Mouse (Mus musculus) forebrain, embryonic 10.5 days (tissue): ENCODE measurements around the gene Coro2b. TPM values are rescaled to one million over a fixed set of nuclear protein-coding genes. Genes with fewer than 3 reads are reported as not detected.

Experiments used
- DNase-seq: peaks from one replicate; pipeline ENCODE4 v3.0.0-alpha.2; 2017; ENCODE audit warnings: low spot score; ENCODE audit errors: extremely low spot score
- H3K27ac ChIP-seq: fragments of 300-500 bp; sonication (generic); 2 replicates; pipeline ENCODE4 v1.5.1; 2016; ENCODE audit warnings: mild to moderate bottlenecking
- H3K27me3 ChIP-seq: fragments of 300-500 bp; sonication (generic); 2 replicates; pipeline ENCODE4 v1.6.1; 2016; ENCODE audit warnings: mild to moderate bottlenecking; ENCODE audit not compliant: poor library complexity, severe bottlenecking
- H3K36me3 ChIP-seq: fragments of 300-500 bp; sonication (generic); replicated peaks from 2 replicates; pipeline ENCODE4 v1.6.1; 2016; ENCODE audit warnings: mild to moderate bottlenecking, moderate library complexity
- H3K4me1 ChIP-seq: fragments of 300-500 bp; sonication (generic); 2 replicates; pipeline ENCODE4 v1.6.1; 2016
- H3K4me3 ChIP-seq: fragments of 300-500 bp; sonication (generic); 2 replicates; pipeline ENCODE4 v1.5.1; 2016; ENCODE audit warnings: mild to moderate bottlenecking, moderate library complexity
- H3K9me3 ChIP-seq: fragments of 300-500 bp; sonication (generic); 2 replicates; pipeline ENCODE4 v1.6.1; 2016; ENCODE audit warnings: mild to moderate bottlenecking, moderate library complexity
- WGBS: fragments of 180-500 bp; shearing (Covaris S2); methylation state at CpG from one replicate; pipeline ENCODE4 v1.1.7; 2016; 5-methylcytosine and 5-hydroxymethylcytosine counted together
- polyA plus RNA-seq: library from polyadenylated mRNA; unstranded; fragments of >200 nt; fragmentation: Nextera tagmentation; extraction: Ambion mirVana; gene quantifications from 2 replicates; pipeline ENCODE4 v1.2.1, GENCODE M21; 2016

Coro2b gene
- polyA plus RNA-seq, 1 experiment from 2014 or later = 9.7 TPM

DNA sequence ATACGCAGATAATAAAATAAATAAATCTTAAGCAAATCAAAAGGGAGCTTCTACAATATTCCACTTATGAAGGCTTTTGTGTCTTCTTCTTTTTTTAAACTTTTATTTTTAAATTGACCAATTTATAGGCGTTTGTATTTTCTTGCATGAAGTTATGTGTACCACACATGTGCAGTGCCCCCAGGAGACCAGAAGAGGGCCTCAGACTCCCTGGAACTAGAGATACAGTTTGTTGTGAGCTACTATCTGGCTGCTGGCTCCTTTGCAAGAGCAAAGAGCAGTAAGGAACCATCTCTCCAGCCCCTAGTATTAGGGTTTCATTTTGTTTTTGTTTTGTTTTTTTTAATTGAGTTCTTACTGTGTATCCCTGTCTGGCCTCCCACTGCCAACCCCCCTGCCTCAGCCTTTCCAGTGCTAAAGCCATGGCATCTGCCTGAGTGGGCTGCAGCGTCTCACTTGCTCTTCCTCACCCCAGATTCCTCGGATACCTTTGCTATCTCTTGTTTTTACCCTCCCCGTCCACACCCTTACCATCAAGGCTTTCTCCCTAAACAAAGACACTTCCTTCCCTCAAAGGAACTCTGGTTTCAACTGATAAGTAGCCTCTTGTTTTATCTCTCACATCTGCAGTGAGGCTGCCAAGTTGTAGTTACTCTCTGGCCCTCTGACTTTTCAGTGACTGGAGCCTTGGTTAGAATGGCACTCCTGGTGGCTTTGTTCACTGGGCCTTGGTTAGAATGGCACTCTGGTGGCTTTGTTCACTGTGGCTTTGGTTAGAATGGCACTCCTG, 129.3 kb downstream of the Coro2b start:
- Histone ChIP-seq H3K4me3 (no peak overlapping the region), H3K9me3 (no peaks in the 10 kb centered on the region), H3K36me3 (no peaks in the 10 kb centered on the region), H3K27ac (no peak overlapping the region), H3K4me1 (no peaks in the 10 kb centered on the region), H3K27me3 (no peaks in the 10 kb centered on the region)
- WGBS = 82% methylated on average over 5 of the region's 5 CpGs
- DNase-seq = no peak

DNA sequence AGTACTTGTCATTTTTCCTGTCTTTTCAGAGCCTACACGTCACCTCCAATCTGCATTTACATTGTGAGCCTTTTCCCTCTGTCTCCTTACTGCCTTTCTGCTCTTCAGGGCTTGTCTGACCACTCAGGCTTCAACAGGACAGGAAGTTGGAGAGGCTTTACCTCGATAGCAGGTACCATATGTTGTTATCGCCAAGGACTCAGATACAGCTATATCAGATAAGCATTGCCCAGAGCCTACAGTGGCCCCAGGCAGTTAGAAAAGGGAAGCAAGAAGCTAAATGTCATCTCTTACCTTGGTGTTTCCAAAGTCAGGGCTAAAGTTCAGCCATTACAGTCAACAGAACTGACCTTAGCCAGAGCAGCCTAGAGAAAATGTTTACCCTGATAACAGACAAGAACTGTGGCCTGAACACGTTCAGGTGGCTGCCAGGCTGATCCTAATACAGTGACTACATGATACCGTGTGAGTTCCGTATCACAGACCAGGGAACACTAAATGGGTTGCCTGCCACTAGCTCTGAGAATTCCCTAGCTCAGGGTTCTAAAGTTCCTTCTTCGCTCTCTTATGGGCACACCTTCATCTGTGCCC, 130.3 kb downstream of the Coro2b start:
- Histone ChIP-seq H3K4me3 (no peak overlapping the region), H3K27me3 (no peaks in the 10 kb centered on the region), H3K36me3 (no peaks in the 10 kb centered on the region), H3K9me3 (no peaks in the 10 kb centered on the region), H3K27ac (no peak overlapping the region), H3K4me1 (peaks cover 3% of the 10 kb centered on the region)
- WGBS = 90% methylated on average over 7 of the region's 7 CpGs
- no peak for DNase-seq

DNA sequence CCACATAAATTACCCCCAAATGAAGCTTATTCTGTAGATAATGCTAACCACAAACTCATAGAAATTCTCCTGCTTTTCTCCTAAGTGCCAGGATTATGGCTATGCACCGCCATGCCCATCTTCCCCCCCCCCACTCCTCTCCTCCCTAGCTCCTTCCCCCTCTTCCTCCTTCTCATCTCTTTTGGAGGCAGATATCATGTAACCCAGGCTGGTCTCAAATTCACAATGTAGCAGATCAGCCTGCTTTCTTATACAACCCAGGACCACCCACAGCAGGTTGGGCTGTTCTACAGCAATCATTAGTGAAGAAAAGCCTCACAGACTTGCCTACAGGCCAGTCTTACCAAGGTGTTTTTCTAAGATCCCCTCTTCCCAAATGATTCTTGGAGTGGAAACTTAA, 135.3 kb downstream of the Coro2b start:
- peaks cover 15% of the 10 kb centered on the region for H3K4me1 ChIP-seq
- H3K9me3 ChIP-seq = no peaks in the 10 kb centered on the region
- WGBS = 90% methylated on average over 1 of the region's 1 CpGs
- H3K4me3 ChIP-seq = no peak overlapping the region
- H3K27me3 ChIP-seq = no peaks in the 10 kb centered on the region
- DNase-seq = no peak
- no peak overlapping the region for H3K27ac ChIP-seq
- no peaks in the 10 kb centered on the region for H3K36me3 ChIP-seq

DNA sequence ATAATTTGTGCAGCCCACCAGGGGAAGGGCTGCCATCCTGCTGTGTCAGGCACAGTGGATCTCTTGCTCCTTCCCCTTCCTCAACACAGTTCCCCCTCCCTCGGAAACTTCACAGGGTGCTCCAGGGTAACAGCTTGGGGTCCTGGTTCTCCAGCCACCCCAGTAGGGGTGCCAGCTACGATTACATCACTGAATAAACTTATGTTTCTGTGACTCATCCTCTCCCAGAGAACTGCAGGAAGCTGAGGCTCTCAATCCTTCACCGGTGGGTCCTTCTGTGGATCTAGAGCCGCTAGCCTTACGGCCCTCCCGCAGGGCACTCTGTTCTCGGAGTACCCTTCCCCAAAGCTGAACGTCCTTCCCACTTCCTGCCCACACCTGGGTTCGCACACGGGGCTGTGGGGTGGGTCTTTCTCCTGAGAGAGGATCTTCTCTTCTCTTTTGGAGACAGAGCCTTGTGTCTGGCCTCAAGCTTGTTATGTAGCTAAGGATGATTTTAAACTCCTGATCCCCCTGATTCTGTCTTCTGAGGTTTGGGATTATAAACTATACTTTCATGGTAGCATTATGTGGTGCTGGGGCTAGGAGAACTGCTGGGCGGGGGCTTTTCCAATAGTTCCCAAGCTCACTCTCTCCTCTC, 136.2 kb downstream of the Coro2b start:
- H3K36me3 ChIP-seq = no peaks in the 10 kb centered on the region
- no peak overlapping the region for H3K4me3 ChIP-seq
- H3K27me3 ChIP-seq = no peaks in the 10 kb centered on the region
- no peaks in the 10 kb centered on the region for H3K9me3 ChIP-seq
- peaks cover 15% of the 10 kb centered on the region for H3K4me1 ChIP-seq
- WGBS = 73% methylated on average over 11 of the region's 11 CpGs
- no peak for DNase-seq
- no peak overlapping the region for H3K27ac ChIP-seq

DNA sequence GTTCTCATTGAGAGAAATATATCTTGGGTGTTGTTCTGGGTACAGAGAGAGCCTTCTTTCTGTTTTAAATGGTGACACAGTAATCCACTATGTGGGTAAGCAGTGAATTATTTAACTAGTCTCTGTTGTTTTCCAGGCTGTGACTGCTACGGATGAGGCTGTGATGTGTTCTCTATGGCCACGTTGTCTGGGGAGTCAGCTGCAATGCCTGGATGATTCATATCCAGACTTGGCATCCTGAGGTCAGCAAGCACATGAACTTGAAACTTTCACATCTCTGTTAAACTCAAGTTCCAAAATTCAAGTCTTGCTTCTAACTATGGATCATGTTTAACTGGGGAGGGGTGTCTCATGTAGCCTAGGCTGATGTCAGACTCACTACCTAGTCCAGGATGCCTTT, 142.7 kb downstream of the Coro2b start:
- no peaks in the 10 kb centered on the region for H3K4me1 ChIP-seq
- no peaks in the 10 kb centered on the region for H3K9me3 ChIP-seq

DNA sequence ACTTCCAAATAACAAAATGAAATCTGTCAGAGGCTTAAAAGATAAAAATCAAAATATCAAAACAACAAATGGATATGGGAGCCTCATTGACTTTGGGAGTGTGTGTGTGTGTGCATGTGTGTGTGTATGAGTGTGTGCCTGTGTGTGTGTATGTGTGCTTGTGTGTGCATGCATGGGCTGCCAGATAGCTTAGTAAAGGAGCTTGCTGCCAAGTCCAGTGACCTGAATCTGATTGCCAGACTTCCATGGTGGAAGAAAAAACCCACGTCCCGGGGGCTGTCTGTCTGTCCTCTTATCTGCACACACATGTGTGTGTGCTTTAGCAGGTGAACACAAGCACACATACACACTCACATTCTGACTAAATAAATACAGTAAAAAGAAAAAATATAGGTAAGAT, 143.3 kb downstream of the Coro2b start:
- Histone ChIP-seq H3K9me3 (no peaks in the 10 kb centered on the region), H3K36me3 (no peaks in the 10 kb centered on the region), H3K4me1 (no peaks in the 10 kb centered on the region), H3K4me3 (no peak overlapping the region), H3K27ac (no peak overlapping the region), H3K27me3 (no peaks in the 10 kb centered on the region)
- 80% methylated on average over 2 of the region's 2 CpGs for WGBS
- no peak for DNase-seq

More for the DNA sequence above, 142.7 kb downstream of the Coro2b start:
- H3K27me3 ChIP-seq = no peaks in the 10 kb centered on the region
- no peak overlapping the region for H3K27ac ChIP-seq
- H3K36me3 ChIP-seq = no peaks in the 10 kb centered on the region
- H3K4me3 ChIP-seq = no peak overlapping the region
- DNase-seq = no peak
- WGBS = 77% methylated on average over 2 of the region's 2 CpGs

DNA sequence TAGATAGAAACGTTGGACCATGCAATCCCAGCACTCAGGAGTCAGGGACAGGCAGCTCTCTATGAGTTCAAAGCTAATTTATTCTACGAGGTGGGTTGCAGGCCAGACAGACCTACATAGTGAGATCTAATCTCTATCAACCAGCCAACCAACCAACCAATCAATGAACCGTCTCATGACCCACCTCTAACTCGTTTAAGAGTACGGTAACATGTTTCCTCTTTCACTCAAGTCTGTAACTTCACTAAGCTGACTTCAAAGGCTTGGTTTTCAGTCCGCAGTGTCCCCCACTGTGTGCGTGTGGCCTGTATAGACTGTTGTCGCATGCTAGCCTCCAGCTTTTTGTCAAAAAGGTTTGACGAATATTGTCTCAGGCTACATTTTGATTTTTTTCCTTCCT, 147.1 kb downstream of the Coro2b start:
- WGBS = 75% methylated on average over 9 of the region's 9 CpGs
- Histone ChIP-seq H3K9me3 (no peaks in the 10 kb centered on the region), H3K27me3 (no peaks in the 10 kb centered on the region), H3K36me3 (no peaks in the 10 kb centered on the region), H3K27ac (no peak overlapping the region), H3K4me3 (no peak overlapping the region), H3K4me1 (peaks cover 3% of the 10 kb centered on the region; the same call in 1 of the 2 replicates)
- DNase-seq = no peak

DNA sequence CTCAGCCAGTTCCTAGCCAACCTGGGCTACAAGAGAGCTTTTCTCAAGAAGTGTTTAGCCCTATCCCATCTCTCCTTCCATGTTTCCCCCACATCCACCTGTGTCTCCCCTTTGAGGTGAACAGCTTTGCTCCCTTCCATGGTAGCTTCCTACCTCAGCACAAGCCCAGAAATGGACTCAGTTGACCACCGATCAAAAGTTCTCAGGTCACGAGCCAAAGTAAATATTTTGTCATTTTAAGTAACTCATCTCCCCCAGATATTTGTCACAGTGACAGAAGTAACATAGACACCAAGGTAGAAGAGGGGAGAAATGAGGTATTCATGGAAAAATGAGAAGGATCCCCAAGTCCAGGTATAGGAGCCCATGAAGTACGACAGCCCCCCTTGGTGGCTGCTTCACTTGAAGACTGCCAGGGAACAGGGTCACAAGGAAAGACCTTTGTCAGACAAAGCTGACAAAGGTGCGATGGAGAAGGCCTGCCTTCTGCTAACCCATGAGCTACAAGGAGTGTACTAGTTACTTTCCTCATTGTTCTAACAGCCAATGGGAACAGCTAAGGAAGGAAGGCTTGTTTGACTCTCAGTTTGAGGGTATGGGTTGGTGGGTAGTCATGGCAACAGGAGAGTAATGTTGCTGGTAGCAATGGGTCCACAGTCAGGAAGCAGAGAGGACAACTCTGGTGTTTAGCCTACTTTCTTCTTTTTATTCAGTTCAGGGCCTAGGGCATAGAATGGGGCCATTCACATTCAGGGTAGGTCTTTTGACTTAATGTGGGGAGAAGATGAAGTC, 150.9 kb downstream of the Coro2b start:
- WGBS = 94% methylated on average over 4 of the region's 4 CpGs
- H3K27ac ChIP-seq = no peak overlapping the region
- peaks cover 12% of the 10 kb centered on the region; the same call in 1 of the 2 replicates for H3K4me1 ChIP-seq
- DNase-seq = no peak
- H3K9me3 ChIP-seq = no peaks in the 10 kb centered on the region
- no peak overlapping the region for H3K4me3 ChIP-seq
- peaks cover 4% of the 10 kb centered on the region for H3K36me3 ChIP-seq
- no peaks in the 10 kb centered on the region for H3K27me3 ChIP-seq

DNA sequence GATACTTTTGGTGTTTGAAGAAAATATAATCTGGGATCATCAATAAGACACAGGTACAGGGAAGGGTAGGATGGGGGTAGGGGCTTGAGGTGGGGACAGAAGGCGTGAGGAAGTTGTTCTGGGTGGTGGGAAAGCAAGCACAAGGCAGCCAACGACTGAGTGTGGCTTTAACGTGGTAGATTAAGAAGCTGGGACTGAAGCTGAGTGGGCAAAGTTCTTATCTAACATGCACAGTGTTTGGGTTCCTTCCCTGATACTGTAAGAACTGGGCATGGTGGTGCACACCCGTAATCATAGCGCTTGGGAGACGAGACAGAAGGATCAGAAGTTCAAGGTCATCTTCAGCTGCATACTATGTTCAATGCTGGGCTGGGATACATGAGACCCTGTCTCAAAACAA, 151.8 kb downstream of the Coro2b start:
- 92% methylated on average over 6 of the region's 6 CpGs for WGBS
- no peak overlapping the region for H3K4me3 ChIP-seq
- H3K4me1 ChIP-seq = peaks cover 15% of the 10 kb centered on the region; the same call in 1 of the 2 replicates
- no peak for DNase-seq
- H3K27me3 ChIP-seq = no peaks in the 10 kb centered on the region
- H3K36me3 ChIP-seq = peaks cover 13% of the 10 kb centered on the region
- no peak overlapping the region for H3K27ac ChIP-seq
- no peaks in the 10 kb centered on the region for H3K9me3 ChIP-seq

DNA sequence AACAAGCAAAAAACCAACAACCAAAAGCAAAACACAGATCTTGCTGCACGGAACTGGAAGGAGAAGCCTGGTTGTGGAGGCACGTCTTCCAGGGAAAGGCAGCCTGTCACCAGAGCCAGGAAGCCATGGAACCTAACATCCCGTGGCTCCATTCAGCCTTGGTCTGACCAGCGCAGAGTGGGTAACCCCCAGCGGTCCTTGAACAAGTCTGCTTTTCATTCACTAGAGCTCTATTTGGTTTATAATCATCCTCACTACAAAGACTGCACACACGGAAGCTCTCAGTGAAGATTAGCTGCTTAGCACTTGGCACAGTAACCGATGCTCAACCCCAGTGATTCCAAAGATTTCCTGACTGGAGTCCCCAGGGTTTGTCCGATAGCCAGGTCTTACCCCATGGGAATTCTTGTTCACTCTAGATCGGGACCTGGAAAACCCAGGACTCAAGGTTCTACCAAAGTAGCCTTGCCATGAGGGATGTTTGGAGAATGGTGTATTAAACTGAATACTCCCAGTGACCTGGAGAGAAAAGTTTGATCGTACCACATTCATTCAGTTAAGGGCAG, 154.2 kb downstream of the Coro2b start:
- Histone ChIP-seq H3K4me3 (no peak overlapping the region), H3K4me1 (peaks cover 15% of the 10 kb centered on the region; the same call in 1 of the 2 replicates), H3K27ac (no peak overlapping the region), H3K9me3 (no peaks in the 10 kb centered on the region), H3K36me3 (peaks cover 36% of the 10 kb centered on the region), H3K27me3 (no peaks in the 10 kb centered on the region)
- no peak for DNase-seq
- 82% methylated on average over 10 of the region's 10 CpGs for WGBS

DNA sequence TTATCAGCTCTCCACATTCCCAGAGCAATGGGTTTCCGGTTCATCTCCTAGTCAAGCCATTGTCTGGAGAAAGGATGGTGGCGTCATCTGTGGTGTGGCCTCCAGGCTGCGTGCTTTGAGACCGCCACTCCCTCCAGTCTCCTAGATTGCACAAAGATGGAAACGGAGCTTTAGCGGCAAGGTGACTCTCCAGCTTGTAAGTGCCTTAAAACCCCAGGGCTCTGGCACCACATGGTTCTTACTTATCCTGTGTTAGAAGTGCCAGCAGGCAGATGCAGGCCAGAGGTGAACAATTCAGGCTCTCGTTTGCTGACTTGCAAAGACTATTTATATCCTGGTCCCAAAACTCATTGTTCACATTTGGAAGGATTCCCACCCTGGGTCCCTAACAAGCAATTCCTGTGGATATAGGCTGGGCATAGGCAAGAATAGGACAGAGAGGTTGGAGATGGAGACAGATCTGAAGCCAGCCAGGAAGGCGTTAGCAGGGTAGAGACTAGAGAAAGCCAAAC, 155.4 kb downstream of the Coro2b start:
- Histone ChIP-seq H3K4me3 (no peak overlapping the region), H3K27ac (no peak overlapping the region), H3K27me3 (no peaks in the 10 kb centered on the region), H3K36me3 (peaks cover 47% of the 10 kb centered on the region), H3K4me1 (peaks cover 15% of the 10 kb centered on the region; the same call in 1 of the 2 replicates), H3K9me3 (no peaks in the 10 kb centered on the region)
- 65% methylated on average over 8 of the region's 8 CpGs for WGBS
- DNase-seq = no peak

DNA sequence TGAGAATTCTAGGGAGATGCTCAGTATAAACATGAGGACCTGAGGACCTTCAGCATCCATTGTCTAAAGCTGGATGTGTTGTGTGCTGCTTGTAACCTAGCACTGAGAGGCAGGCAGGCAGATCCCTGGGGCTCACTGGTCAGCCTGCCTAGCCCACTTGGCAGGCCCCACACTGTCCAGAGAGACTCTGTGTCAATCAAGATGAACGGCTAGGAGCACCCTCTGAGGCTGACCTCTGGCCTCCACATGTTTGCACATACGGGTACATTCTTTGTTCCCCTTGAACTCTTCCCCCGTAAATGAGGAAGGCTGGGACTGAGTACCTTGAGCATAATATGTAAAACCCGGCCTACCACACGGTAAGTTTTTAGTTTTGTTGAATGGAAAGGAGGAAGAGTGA, 156.5 kb downstream of the Coro2b start:
- no peak overlapping the region for H3K27ac ChIP-seq
- H3K36me3 ChIP-seq = peaks cover 58% of the 10 kb centered on the region
- peaks cover 12% of the 10 kb centered on the region; the same call in 1 of the 2 replicates for H3K4me1 ChIP-seq
- no peaks in the 10 kb centered on the region for H3K9me3 ChIP-seq
- no peak for DNase-seq
- no peaks in the 10 kb centered on the region for H3K27me3 ChIP-seq
- 79% methylated on average over 5 of the region's 5 CpGs for WGBS
- H3K4me3 ChIP-seq = no peak overlapping the region
